Mouse (Mus musculus) cerebellum, postnatal 36 days (tissue): Measurements from ENCODE around the gene Fam227a.

Source experiments
- DNase-seq, 2 experiments: peaks; one replicate each; pipeline ENCODE4 v3.0.0; 2021 to 2022; ENCODE audit warnings: mixed read lengths in 2 of 2

Fam227a gene

GRCm38 (mm10) chr15:79683707-79684465 lies 25.1 kb upstream of the Fam227a start:
- DNase-seq = no peak

- no peak for DNase-seq
These were observed 24.4 kb upstream of the Fam227a start for GRCm38 (mm10) chr15:79683146-79683545.

- DNase-seq = no peak
These were observed 23.2 kb upstream of the Fam227a start for GRCm38 (mm10) chr15:79681973-79682372.

GRCm38 (mm10) chr15:79677936-79678335 lies 19.2 kb upstream of the Fam227a start:
- DNase-seq = no peak

- peak in 1 of 2 experiments; percentile 27 for DNase-seq
These were observed 13.1 kb upstream of the Fam227a start for GRCm38 (mm10) chr15:79671828-79672348.

- DNase-seq = no peak
These were observed 12.2 kb upstream of the Fam227a start for GRCm38 (mm10) chr15:79670972-79671299.

GRCm38 (mm10) chr15:79670249-79670971 lies 11.7 kb upstream of the Fam227a start, which contains the start of gene Tomm22:
Gene Tomm22, plus strand, starts transcription at chr15:79670861.
- peak; percentile 85 to 89 for DNase-seq

- DNase-seq = no peak
These were observed 10.4 kb upstream of the Fam227a start for GRCm38 (mm10) chr15:79669195-79669594.

- no peak for DNase-seq
These were observed 5.9 kb upstream of the Fam227a start for GRCm38 (mm10) chr15:79664666-79665065.

- peak; percentile 29 to 42 for DNase-seq
These were observed 3.1 kb upstream of the Fam227a start for GRCm38 (mm10) chr15:79661852-79662251.

GRCm38 (mm10) chr15:79657837-79658530 lies 772 bp downstream of the Fam227a start:
- DNase-seq = peak; percentile 89 to 94

GRCm38 (mm10) chr15:79656451-79656850 lies 2.3 kb downstream of the Fam227a start:
- no peak for DNase-seq

GRCm38 (mm10) chr15:79651481-79651880 lies 7.3 kb downstream of the Fam227a start:
- no peak for DNase-seq

GRCm38 (mm10) chr15:79650569-79650968 lies 8.2 kb downstream of the Fam227a start:
- peak; percentile 21 to 30 for DNase-seq

- no peak for DNase-seq
These were observed 10.6 kb downstream of the Fam227a start for GRCm38 (mm10) chr15:79648130-79648529.

- DNase-seq = no peak
These were observed 13.3 kb downstream of the Fam227a start for GRCm38 (mm10) chr15:79645483-79645882.

- no peak for DNase-seq
These were observed 17.5 kb downstream of the Fam227a start for GRCm38 (mm10) chr15:79641135-79641817.

GRCm38 (mm10) chr15:79630471-79630870 lies 28.3 kb downstream of the Fam227a start:
- no peak for DNase-seq

GRCm38 (mm10) chr15:79619770-79620414 lies 38.9 kb downstream of the Fam227a start:
- DNase-seq = no peak

- DNase-seq = no peak
These were observed 40.3 kb downstream of the Fam227a start for GRCm38 (mm10) chr15:79618456-79618855.

- DNase-seq = no peak
These were observed 41.6 kb downstream of the Fam227a start for GRCm38 (mm10) chr15:79617135-79617534.

- DNase-seq = no peak
These were observed 42.0 kb downstream of the Fam227a start for GRCm38 (mm10) chr15:79616729-79617128.
